Mouse (Mus musculus): ENCODE data around the gene Ptprq.

Ptprq gene

DNA sequence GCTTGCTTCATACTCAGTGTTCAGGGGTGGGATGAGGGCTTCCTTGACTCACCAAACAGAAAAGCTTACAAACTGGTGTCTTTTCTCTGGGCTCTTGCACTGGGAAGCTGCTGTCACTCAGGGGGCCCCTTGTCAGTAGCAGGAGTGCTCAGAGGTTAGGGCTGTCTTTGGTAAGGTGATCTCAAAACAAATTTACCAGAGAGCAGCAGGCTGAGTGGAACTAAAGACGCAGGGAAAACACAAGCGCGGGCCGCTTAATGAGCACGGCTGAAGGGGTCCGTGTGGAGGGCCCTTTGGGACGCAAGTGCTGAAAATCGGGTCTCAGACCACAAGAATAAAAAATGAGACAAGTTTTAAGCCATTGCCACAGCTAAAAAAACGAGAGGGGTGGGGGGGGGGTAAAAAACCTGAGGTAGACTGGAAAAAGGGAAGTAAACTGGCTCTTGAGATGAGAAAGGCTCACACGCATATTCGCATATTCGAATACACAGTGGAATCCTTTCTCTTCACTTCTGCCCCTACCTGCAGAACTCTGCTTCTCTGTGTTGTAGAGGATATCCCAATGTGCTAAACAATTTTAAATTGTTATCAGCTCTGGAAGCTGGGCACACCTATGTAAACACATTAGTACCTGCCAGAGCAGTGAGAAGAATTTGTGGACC lies 231.1 kb downstream of the Ptprq start:
- no peak for DNase-seq (ENCODE audit: low spot score)

DNA sequence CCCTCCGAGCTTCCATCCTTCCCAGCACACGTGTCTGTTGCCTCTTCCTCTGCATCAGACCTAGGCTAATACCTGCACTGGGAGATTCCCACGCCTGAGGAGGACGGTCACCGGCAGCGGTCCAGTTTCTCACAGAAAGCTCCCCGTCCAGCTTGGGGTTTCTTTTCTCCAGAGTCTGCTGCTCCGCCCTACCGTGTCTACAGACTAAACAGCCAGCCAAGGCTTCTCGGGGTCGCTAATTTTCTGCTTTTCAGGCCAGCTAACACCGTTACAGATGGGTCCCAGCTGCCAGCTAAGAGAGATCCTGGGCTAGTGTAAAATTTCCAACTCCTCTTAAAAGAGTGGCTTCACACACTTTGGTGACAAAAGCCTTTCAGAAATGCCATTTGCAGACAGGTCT lies 233.1 kb downstream of the Ptprq start:
- DNase-seq (ENCODE audit: low spot score) = no peak

DNA sequence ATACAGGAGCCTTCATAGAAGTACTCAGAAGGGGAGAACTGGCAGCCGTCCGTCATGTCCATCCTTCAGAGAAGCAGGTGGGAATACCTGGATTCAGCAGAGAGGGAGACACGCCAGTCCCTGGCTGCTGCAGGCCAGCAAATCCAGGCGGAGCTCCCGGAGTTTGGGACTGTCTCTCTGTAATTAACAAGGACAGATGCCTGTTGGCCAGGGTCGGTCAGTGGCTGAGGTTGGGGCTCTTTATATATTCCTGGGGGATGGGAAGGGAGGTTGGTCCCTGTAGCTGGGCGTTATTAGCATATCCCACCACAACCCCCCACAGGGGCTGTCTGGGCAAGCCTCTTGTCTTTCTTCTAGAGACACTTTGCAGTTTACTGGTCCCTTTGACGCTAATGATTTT lies 234.0 kb downstream of the Ptprq start, which contains the start of gene Myf5:
Myf5 (minus strand) TSS at position 265 of the 400 bp plus-strand sequence.
- no peak for DNase-seq (ENCODE audit: low spot score)

DNA sequence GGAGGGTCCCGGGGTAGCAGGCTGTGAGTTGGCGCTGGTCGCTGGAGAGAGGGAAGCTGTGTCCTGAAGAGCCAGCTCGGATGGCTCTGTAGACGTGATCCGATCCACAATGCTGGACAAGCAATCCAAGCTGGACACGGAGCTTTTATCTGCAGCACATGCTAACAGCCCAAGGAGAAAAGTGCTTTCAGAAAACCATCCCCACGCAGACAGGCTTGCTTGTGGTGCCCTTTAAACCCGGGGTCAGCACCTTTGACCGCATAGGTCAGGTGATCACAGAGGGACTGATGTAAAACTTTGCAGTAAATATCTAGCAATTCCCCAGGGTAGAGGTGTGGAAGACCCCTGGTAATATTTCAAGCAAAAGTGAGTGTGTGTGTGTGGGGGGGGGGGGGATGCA lies 235.8 kb downstream of the Ptprq start:
- no peak for DNase-seq (ENCODE audit: low spot score)

DNA sequence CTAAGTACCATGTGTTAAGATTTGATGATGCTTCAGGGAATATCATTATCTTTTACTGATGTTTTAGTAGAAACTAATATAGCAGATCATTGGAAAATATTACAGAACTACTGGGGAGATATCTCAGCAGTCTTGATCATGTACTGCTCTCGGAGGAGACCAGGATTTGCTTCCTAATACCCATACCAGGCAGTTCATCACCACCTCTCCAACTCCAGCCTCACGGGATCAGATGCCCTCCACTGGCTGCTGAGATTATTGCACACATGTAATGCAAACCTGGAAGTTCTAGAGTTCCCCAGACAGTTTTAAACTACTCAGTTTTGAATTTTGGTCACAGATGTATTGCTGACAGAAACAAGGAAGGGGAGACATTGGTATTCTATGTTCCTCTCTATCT lies 246.4 kb downstream of the Ptprq start:
- no peak for DNase-seq (ENCODE audit: low spot score)

DNA sequence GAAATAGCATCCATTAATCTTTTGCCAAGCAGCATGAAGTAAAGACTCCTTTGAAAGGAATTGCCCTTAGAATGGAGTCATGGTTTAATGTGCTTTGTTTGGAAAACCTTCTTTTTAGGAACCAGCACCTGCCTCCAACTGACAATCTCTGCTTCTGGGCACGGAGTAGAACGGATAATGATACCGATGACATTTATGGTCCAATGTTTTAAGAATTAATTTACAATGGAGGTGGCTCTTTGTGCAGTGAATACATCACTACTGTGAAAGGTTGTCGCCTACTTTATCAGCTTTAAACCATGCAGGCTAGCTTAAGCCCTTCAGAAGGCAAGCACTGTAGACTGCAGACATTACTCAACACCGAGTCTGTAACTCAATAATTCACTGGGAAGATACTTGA lies 248.1 kb downstream of the Ptprq start:
- DNase-seq (ENCODE audit: low spot score) = no peak

DNA sequence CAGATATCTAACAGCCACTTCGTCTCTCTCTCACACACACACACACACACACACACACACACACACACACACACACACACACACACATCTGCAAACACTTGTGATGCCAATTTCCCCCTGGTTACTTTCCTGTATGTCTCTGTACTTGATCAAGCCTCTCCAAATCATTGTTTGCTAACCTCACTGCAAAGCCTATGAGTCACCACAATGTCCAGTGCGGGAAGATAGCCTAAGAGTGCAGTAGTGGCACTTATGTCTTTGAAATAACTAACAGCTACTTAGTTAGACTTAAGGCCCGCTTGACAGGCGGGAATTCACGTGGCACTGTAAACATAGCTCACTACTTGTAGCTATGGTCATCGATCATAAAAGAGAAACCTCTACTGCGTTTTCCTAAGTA lies 252.0 kb downstream of the Ptprq start:
- no peak for DNase-seq (ENCODE audit: low spot score)

All from left cerebral cortex, adult 11 months (tissue).